Mouse (Mus musculus) kidney, adult 2 months (tissue): ENCODE measurements at regions not wholly inside any gene's neighbourhood (a gene's known extent, or its start where the extent isn't known, plus 50 kb on each side); places are given as distances from the start of the nearest gene placed in this dataset.

Source experiments
- CTCF ChIP-seq: fragments of 200-500 bp; conservative IDR thresholded peaks from 2 replicates; pipeline ENCODE4 v1.5.1; 2011; ENCODE audit warnings: low read depth, mild to moderate bottlenecking, control low read depth, low read length, moderate library complexity, mixed read lengths; ENCODE audit not compliant: insufficient read depth, insufficient read length
- POLR2A ChIP-seq: fragments of 200-500 bp; IDR thresholded peaks from one replicate; pipeline ENCODE4 v1.6.1; 2011; ENCODE audit warnings: low read depth, low read length, control low read depth

GRCm38 (mm10) chr7:137648621-137649020 lies 211.2 kb downstream of the Glrx3 start:
- TF ChIP-seq POLR2A (no peak), CTCF (no peak)
